Mouse (Mus musculus) monocyte, adult 2 months (primary cell): Measurements from ENCODE around the gene Mrpl1.

Experiments used
- DNase-seq, 2 experiments: peaks; one replicate each; pipeline ENCODE4 v3.0.0; 2022; ENCODE audit warnings: low spot score in 2 of 2, low read depth in 1 of 2

The Mrpl1 gene

GRCm38 (mm10) chr5:96308086-96308485 lies 98.8 kb downstream of the Mrpl1 start:
- no peak for DNase-seq

DNA sequence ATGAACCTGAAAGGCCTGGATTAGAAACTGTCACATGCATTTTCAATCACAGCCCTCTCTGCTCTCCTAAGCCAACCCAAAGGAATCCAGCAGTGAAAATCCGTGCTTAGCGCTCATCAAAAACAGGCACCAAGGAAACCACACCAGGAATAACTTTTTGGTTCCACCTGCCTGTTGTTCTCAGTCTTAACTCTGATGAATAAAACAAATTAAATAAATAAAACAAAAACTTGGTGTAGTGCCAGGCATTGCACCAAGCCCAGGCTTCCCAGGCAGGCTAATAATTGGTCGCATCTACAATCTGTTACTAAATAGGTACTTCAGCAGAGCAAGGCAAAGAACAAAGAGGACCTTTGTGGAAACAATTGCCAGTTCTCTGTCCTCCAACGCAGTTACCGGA lies 99.4 kb downstream of the Mrpl1 start:
- no peak for DNase-seq

- DNase-seq: no peak
Measured at GRCm38 (mm10) chr5:96309566-96309965, 100.3 kb downstream of the Mrpl1 start.

DNA sequence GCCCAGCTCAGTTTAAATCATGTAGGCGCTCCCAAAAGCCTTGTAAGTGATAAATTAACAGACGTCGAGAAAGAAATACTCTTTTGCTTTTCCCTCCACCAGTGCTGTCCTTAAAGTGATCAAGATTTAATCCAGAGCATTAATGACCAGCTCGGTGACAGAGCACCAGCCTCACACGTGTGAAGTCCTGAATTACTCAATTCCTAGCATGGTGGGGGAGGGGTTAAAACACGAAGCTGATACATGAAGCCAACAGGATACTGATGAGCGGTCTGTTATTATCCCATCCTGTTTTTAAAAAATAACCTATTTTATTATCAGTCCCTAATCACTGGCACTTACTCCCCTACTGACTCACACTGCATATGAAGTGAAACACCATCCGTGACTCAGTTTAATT lies 102.4 kb downstream of the Mrpl1 start:
- DNase-seq: no peak
